Mouse (Mus musculus) lung, postnatal 36 days (tissue): ENCODE data around the gene Cyb5b.

Experiments
- DNase-seq: peaks from one replicate; pipeline ENCODE4 v3.0.0; 2022; ENCODE audit warnings: mixed read lengths

Gene Cyb5b

GRCm38 (mm10) chr8:107233718-107234117 is 83.3 kb downstream of the Cyb5b start:
- no peak for DNase-seq
